Mouse (Mus musculus) forebrain, embryonic 15.5 days (tissue): ENCODE measurements around the gene Hoxc5. TPM values are rescaled to one million over a fixed set of nuclear protein-coding genes. Genes with fewer than 3 reads are reported as not detected.
A peak's percentile ranks its signal among the peaks of the same experiment; 100 is the strongest.

Experiments
- ATAC-seq: fragments of 200-750 bp; cut with Nextera tagmentation; replicated peaks from 2 replicates; pipeline ENCODE4 v1.8.0; 2017; ENCODE audit warnings: mild to moderate bottlenecking, moderate TSS enrichment, moderate library complexity
- H3K27ac ChIP-seq: fragments of 300-500 bp; sonication (generic); replicated peaks from 2 replicates; pipeline ENCODE4 v1.5.1; 2015; ENCODE audit warnings: mild to moderate bottlenecking, inconsistent platforms
- H3K27me3 ChIP-seq: fragments of 300-500 bp; sonication (generic); 2 replicates; pipeline ENCODE4 v1.6.1; 2015; ENCODE audit warnings: inconsistent platforms
- H3K36me3 ChIP-seq: fragments of 300-500 bp; sonication (generic); 2 replicates; pipeline ENCODE4 v1.6.1; 2015; ENCODE audit warnings: mild to moderate bottlenecking, inconsistent platforms
- H3K4me1 ChIP-seq: fragments of 300-500 bp; sonication (generic); 2 replicates; pipeline ENCODE4 v1.6.1; 2015; ENCODE audit warnings: inconsistent platforms
- H3K4me2 ChIP-seq: fragments of 300-500 bp; sonication (generic); replicated peaks from 2 replicates; pipeline ENCODE4 v1.6.1; 2015; ENCODE audit warnings: mild to moderate bottlenecking, inconsistent platforms
- H3K4me3 ChIP-seq: fragments of 300-500 bp; sonication (generic); 2 replicates; pipeline ENCODE4 v1.5.1; 2015; ENCODE audit warnings: mild to moderate bottlenecking, inconsistent platforms
- H3K9ac ChIP-seq: fragments of 300-500 bp; sonication (generic); replicated peaks from 2 replicates; pipeline ENCODE4 v1.6.1; 2015; ENCODE audit warnings: mild to moderate bottlenecking, inconsistent platforms
- H3K9me3 ChIP-seq: fragments of 300-500 bp; sonication (generic); 2 replicates; pipeline ENCODE4 v1.6.1; 2016; ENCODE audit warnings: inconsistent platforms
- WGBS: fragments of 180-500 bp; shearing (Covaris S2); methylation state at CpG from one replicate; pipeline ENCODE4 v1.1.7; 2015; ENCODE audit warnings: mixed read lengths; 5-methylcytosine and 5-hydroxymethylcytosine counted together
- polyA plus RNA-seq: library from polyadenylated mRNA; unstranded; fragments of >200 nt; fragmentation: Nextera tagmentation; extraction: Ambion mirVana; gene quantifications from 2 replicates; pipeline ENCODE4 v1.2.1, GENCODE M21; 2015

The Hoxc5 gene
- polyA plus RNA-seq: not detected in 2 replicates

DNA sequence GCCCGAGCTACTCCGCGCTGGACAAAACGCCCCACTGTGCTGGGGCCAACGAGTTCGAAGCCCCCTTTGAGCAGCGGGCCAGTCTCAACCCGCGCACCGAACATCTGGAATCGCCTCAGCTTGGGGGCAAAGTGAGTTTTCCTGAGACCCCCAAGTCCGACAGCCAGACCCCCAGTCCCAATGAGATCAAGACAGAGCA lies at the start of gene Hoxc5:
TSS of gene Hoxc5 (plus strand) at position 132 of the 199 bp plus-strand sequence.
- ATAC-seq: no peak
- 2% methylated on average over 12 of the region's 12 CpGs for WGBS
- H3K27ac ChIP-seq: no peak within 1 kb of the TSS
- no peaks in the 10 kb centered on the region for H3K9me3 ChIP-seq
- H3K4me1 ChIP-seq: peaks cover 7% of the 10 kb centered on the region
- no peak within 1 kb of the TSS for H3K9ac ChIP-seq
- H3K27me3 ChIP-seq: peaks cover 98% of the 10 kb centered on the region
- H3K36me3 ChIP-seq: no peaks in the 10 kb centered on the region
- peak within 1 kb of the TSS; percentile 12; the same call in 1 of the 2 replicates for H3K4me3 ChIP-seq
- H3K4me2 ChIP-seq: 0 out of 2 replicates have a peak within 1 kb of the TSS, but pooled peaks have one; percentile 8

DNA sequence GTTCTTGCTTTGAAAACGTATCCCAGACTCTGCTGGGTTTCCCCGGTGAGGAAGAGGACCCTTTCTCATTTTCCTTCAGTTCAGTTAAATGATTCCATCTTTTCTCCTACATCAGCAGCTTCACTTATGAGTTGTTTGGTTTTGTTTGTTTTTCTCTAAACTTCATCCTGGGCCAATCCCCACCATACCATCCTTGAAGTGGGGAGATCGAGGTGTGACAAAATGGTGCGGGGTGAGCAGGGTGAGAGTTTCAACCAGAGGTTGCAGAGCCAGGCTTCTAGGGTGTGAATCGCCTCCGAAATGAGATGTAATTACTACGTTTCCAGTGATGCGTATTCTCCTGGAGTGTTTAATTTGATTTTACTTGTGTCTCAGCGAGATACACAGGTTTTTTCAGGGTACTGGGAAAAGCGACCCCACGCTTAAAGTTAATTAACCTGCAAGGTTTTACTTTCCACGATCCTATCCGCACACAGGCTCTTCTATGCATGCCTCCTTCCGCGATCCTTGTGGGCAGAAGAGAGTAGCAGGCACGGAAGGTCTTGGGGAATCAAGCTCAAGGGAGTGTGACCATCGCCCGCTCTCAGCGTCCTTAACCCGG lies 49.2 kb upstream of the Hoxc5 start:
- no peak for ATAC-seq
- H3K9me3 ChIP-seq: no peaks in the 10 kb centered on the region
- H3K4me1 ChIP-seq: peaks cover 9% of the 10 kb centered on the region
- peaks cover 94% of the 10 kb centered on the region for H3K27me3 ChIP-seq
- H3K36me3 ChIP-seq: no peaks in the 10 kb centered on the region
- H3K27ac ChIP-seq: no peak overlapping the region
- H3K4me2 ChIP-seq: no peak overlapping the region
- WGBS: under 1% methylated on average over 20 of the region's 20 CpGs
- H3K9ac ChIP-seq: no peak overlapping the region
- no peak overlapping the region for H3K4me3 ChIP-seq

DNA sequence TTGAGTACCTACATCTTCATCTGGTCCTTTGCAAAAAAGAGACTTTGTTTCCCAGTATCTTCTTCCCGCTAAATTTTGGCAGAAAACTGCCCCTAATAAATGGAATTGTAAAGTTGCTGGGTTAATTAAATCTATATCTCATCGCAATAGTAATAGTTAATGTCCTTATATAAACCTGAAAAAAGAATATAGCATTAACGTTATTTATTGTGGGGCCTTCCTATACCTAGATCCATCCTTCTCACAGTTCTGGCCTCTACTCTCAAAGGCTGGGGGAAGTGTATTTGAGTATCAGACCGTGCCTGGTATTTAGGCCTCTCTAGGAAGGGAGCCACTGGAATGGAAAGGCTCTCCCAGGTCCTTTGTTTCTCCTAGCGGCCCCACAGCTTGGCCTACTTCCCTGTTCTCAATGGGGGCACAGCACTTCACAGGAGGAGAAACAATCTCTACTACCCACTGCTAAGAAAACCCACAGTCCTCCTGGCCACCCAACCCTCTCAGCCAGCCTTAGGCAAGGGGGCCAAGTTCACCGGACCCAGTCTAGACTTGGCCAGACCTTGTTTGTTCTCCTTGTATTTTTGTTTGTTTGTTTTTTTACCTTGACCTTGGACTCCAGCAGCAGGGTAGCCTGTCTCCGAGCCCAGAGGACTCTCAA lies 48.5 kb upstream of the Hoxc5 start:
- no peak overlapping the region for H3K27ac ChIP-seq
- H3K9me3 ChIP-seq: no peaks in the 10 kb centered on the region
- peaks cover 9% of the 10 kb centered on the region for H3K4me1 ChIP-seq
- 2% methylated on average over 7 of the region's 7 CpGs for WGBS
- H3K4me2 ChIP-seq: no peak overlapping the region
- H3K4me3 ChIP-seq: no peak overlapping the region
- H3K27me3 ChIP-seq: peaks cover 94% of the 10 kb centered on the region
- H3K9ac ChIP-seq: no peak overlapping the region
- no peak for ATAC-seq
- no peaks in the 10 kb centered on the region for H3K36me3 ChIP-seq

DNA sequence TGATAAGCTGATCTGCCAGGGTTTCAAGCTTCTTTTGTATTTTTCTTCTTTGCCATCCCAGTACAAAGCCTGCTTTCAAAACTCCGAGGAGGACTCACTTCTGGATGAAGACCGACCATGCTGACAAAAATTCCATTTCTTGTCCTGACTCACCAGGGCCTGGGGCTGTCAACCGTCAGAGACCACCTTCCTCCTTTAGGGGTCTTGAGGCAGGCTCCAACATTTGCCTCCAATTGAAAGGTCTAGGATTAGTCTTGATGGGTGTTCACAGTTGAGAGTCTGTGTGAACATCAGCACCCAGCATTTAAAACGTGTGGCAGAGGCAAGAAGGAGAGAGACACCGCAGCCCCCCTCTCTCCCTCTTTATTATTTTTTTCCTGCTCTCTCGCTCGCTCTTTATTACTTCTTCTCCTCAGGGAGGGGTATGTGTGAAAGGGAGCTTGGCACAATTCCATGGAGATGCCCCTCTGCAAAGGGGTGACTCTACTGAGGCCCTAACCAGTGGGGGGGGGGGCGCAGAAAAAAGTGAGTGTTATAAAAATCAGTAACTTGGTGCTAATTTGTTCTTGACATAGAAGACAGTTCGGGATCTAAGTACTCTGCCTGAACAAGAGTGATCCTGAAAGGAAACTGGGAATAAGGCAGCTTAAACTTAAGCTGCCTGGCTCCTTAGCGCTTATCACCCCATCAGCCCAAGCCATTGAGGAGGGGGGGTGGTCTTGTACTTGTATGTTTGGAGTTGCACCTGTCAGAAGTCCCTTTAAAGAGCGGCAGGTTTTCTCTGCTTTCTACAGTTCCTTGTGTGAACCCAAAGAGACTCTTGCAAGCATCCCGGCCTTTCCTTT lies 47.7 kb upstream of the Hoxc5 start:
- Histone ChIP-seq H3K27ac (no peak overlapping the region), H3K9me3 (no peaks in the 10 kb centered on the region), H3K4me3 (no peak overlapping the region), H3K9ac (no peak overlapping the region), H3K4me2 (no peak overlapping the region), H3K27me3 (peaks cover 95% of the 10 kb centered on the region), H3K4me1 (peaks cover 9% of the 10 kb centered on the region), H3K36me3 (no peaks in the 10 kb centered on the region)
- WGBS: 2% methylated on average over 12 of the region's 12 CpGs
- no peak for ATAC-seq

DNA sequence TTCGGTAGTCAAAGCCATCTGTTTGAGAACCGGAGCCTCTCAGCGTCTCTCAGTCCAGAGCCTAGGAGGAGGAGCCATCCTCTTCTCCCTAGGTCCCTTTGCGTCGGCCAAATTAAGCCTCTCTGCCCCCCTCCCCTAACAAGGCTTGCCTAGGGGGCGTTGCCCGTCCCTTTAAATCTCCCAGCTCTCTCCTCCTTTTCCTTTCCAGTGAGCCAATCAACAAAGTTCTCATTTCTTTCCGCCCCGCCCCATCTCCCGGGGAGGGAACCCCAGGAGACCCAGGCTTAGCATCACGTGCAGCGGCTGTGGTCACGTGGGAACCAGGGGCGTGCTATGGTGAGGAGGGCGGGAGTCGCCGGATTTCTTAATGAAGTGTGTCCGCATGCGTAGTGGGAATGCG lies 46.6 kb upstream of the Hoxc5 start:
- ATAC-seq: peak; percentile 64
- Histone ChIP-seq H3K4me3 (peak overlapping the region; percentile 15; the same call in 1 of the 2 replicates), H3K27ac (no peak overlapping the region), H3K27me3 (peaks cover 97% of the 10 kb centered on the region), H3K9ac (no peak overlapping the region), H3K36me3 (no peaks in the 10 kb centered on the region), H3K4me2 (peak overlapping the region; percentile 25), H3K9me3 (no peaks in the 10 kb centered on the region), H3K4me1 (peaks cover 9% of the 10 kb centered on the region)
- WGBS: under 1% methylated on average over 20 of the region's 20 CpGs

DNA sequence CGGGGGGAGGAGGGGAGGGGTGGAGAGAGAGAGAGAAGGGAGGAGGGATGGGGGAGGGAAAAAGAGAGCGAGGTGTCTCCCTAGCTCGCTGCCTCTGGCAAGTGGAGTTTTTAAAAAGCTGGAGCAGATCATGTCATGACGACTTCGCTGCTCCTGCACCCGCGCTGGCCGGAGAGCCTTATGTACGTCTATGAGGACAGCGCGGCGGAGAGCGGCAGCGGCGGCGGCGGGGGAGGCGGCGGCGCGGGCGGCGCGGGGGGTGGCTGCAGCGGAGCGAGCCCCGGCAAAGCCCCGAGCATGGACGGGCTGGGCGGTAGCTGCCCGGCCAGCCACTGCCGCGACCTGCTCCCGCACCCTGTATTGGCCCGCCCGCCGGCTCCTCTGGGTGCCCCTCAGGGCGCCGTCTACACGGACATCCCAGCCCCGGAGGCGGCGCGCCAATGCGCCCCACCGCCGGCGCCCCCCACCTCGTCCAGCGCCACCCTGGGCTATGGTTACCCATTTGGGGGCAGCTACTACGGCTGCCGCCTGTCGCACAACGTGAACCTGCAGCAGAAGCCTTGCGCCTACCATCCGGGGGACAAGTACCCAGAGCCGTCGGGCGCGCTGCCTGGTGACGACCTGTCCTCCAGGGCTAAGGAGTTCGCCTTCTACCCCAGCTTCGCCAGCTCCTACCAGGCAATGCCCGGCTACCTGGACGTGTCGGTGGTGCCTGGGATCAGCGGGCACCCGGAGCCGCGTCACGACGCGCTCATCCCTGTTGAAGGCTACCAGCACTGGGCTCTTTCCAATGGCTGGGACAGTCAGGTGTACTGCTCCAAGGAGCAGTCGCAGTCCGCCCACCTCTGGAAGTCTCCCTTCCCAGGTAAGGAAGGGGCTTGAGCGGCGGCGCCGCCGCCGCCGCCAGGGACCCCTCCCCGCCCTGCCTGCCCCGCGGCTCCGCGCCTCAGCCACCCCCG lies 45.9 kb upstream of the Hoxc5 start, which contains the start of gene Hoxc13:
TSS of gene Hoxc13 (plus strand) at position 51 of the 959 bp plus-strand sequence.
- Histone ChIP-seq H3K9me3 (no peaks in the 10 kb centered on the region), H3K27me3 (peaks cover 97% of the 10 kb centered on the region), H3K36me3 (no peaks in the 10 kb centered on the region), H3K4me2 (peak within 1 kb of the TSS; percentile 25), H3K9ac (no peak within 1 kb of the TSS), H3K4me3 (peak within 1 kb of the TSS; percentile 15), H3K4me1 (peaks cover 9% of the 10 kb centered on the region), H3K27ac (no peak within 1 kb of the TSS)
- WGBS: under 1% methylated on average over 66 of the region's 88 CpGs
- peak; percentile 38; the same call in 1 of the 2 replicates for ATAC-seq

DNA sequence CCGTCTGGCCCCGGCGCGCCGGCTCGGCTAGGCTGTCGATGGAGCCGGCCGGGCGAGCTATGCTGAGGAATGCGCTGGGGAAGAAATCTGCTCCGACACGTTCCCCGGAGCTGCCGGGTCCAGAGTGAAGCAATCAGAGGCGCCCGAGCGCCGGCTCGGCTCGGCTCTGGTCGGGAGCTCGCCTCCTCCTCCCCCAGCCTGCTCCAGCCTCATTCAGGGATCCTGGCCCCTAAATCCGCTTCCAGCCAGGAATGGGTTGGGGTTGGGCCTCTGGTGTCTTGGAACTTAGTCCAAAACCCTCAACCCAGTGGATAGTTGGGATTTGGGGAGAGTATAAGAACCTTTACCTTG lies 45.3 kb upstream of the Hoxc5 start:
- no peak for ATAC-seq

DNA sequence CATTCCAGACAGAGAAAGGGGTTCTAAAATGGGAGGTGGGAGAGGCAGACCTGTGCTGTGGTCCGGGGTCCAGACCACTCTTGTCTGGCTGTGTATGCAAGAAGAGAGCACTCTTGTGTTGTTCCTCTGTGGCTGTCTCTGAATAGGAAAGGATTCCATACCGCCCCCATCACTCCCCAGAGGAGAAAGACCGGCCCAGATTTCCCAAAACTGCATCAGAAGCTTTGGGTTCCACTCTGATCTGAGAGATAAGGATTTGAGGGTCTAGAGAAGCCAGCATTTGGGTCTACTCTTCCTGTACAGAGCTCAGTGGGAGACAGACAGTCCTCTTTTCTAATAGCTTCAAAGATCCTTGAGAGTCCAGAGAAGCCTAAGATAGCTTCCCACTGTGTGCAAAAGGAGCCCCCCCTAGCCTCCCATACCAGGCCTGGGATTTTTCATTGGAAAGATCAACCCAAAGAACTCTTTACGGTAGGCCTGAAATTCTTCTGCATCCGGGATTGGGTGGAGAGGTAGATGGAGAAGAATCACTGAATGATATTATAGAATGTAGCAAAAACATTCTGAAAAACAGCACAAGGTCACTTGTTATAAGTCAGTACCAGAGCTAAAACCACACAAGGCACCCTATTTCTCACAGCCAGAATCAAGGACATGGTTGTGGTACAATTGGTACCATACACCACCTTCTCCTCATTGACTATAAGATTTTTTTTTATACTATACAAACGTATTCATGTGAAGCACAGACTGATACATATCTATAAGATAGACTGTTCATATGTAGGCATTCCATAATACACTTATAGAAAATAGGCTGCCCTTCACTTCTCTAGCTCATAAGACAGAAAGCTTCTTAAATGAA lies 44.4 kb upstream of the Hoxc5 start:
- ATAC-seq: no peak
- Histone ChIP-seq H3K9me3 (no peaks in the 10 kb centered on the region), H3K4me3 (no peak overlapping the region), H3K27me3 (peaks cover 97% of the 10 kb centered on the region), H3K36me3 (no peaks in the 10 kb centered on the region), H3K9ac (no peak overlapping the region), H3K4me2 (no peak overlapping the region), H3K27ac (no peak overlapping the region), H3K4me1 (peaks cover 9% of the 10 kb centered on the region)
- WGBS: 7% methylated on average over 6 of the region's 6 CpGs

More for the DNA sequence above, 45.3 kb upstream of the Hoxc5 start:
- H3K4me3 ChIP-seq: no peak overlapping the region
- 0% methylated on average over 24 of the region's 24 CpGs for WGBS
- H3K4me1 ChIP-seq: peaks cover 9% of the 10 kb centered on the region
- no peak overlapping the region for H3K27ac ChIP-seq
- H3K36me3 ChIP-seq: no peaks in the 10 kb centered on the region
- no peak overlapping the region for H3K4me2 ChIP-seq
- H3K9ac ChIP-seq: no peak overlapping the region
- H3K27me3 ChIP-seq: peaks cover 97% of the 10 kb centered on the region
- no peaks in the 10 kb centered on the region for H3K9me3 ChIP-seq

DNA sequence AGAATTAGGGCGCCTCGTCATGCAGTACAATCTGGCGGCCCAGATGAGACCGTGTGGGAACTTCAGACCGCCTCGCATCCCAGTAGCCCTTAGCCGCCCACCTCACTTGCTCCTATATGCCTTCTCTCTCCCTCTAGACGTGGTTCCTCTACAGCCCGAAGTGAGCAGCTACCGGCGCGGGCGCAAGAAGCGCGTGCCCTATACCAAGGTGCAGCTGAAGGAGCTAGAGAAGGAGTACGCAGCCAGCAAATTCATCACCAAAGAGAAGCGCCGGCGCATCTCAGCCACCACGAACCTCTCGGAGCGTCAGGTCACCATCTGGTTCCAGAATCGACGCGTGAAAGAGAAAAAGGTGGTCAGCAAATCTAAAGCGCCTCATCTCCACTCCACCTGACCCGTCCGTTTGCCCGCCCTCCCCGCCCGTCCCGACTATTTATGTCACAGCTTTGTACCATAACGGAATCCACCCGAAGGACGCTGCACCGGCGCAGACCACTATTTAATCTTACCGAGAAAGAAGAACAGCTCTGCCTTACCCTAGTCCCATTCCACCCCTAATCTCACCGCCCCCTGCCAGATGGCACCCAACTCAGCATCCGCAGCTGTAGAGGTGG lies 40.1 kb upstream of the Hoxc5 start:
- H3K36me3 ChIP-seq: no peaks in the 10 kb centered on the region
- no peak overlapping the region for H3K9ac ChIP-seq
- H3K27me3 ChIP-seq: peaks cover 97% of the 10 kb centered on the region
- no peaks in the 10 kb centered on the region for H3K4me1 ChIP-seq
- H3K4me3 ChIP-seq: no peak overlapping the region
- H3K4me2 ChIP-seq: no peak overlapping the region
- no peak overlapping the region for H3K27ac ChIP-seq
- under 1% methylated on average over 40 of the region's 40 CpGs for WGBS
- no peak for ATAC-seq
- H3K9me3 ChIP-seq: no peaks in the 10 kb centered on the region

DNA sequence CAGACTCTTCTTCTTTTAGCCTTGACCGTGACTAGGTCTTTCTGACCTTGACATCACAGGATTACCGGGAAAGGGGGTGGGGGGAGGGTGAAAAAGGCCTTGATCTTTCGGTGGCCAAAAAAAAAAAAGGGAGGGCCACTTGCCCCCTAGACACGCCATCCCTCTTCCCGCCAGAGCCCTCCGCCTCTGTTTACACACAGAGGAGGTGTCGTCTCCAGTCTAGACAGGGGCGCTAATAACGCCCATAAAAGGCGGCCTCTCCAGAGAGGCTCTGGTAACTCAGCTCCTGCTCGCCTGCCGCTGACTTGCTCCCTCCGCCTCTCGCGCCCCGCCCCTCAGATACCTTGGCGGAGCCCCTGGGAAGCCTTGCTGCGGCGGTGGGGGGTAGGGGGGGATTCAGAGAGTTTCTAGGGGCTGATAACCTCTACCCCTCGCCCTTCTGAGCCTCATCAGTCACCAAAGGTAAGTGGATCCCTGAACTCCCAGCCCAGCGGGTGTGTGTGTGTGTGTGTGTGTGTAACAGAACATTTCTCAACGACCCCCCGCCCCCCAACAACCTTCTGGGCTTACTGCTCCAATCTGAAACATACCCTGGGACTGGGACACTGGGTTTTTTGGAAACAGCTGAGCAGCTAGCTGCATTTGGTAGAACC lies 35.4 kb upstream of the Hoxc5 start:
- Histone ChIP-seq H3K27me3 (peaks cover 100% of the 10 kb centered on the region), H3K9ac (no peak overlapping the region)

More for the DNA sequence above, 35.4 kb upstream of the Hoxc5 start:
- Histone ChIP-seq H3K4me2 (no peak overlapping the region), H3K4me1 (no peaks in the 10 kb centered on the region), H3K9me3 (no peaks in the 10 kb centered on the region), H3K27ac (no peak overlapping the region), H3K36me3 (no peaks in the 10 kb centered on the region), H3K4me3 (no peak overlapping the region)
- under 1% methylated on average over 23 of the region's 23 CpGs for WGBS
- ATAC-seq: no peak
